In the genomic region with DNA sequence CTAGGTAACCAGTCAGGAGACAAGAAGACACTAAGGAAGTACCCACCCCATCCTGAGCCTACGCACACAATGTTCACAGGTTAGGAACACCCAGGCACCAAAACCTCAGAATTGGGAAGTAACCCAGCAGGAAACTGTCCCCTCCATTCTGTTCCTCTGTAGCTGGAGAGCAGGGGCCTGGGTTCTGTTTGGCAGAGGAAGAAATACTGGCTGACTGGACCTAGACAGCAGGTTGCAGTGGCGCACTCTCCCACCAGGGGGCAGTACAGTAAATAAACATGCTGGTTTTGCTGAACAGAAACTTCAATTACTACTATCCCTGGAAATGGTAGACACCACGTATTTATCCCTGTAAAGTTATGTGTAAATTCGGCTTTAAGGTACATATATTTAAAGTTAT, we compare ENCODE assay signal across 8 mouse cellular contexts. TPM values are rescaled to one million over a fixed set of nuclear protein-coding genes. Genes with fewer than 3 reads are reported as not detected.
DNase-seq lines count a peak whose midpoint lies in the region; ATAC-seq and TF ChIP-seq lines count a peak whose summit lies in the region.

No protein-coding gene starts in this region.

- H3K9me3 ChIP-seq in heart, embryonic 11.5 days (replicated peaks; ENCODE audit: control insufficient read depth, low read length): no peaks in the 10 kb centered on the region

- no peaks in the 10 kb centered on the region for H3K4me1 ChIP-seq in heart, embryonic 11.5 days (ENCODE audit: control insufficient read depth, insufficient read depth, low read length)
- no peaks in the 10 kb centered on the region for H3K4me1 ChIP-seq in cerebellum, adult 2 months (ENCODE audit: control insufficient read depth, insufficient read depth, low read length)

- H3K4me3 ChIP-seq in heart, embryonic 11.5 days (ENCODE audit: low read depth, low read length): no peak overlapping the region
- no peak overlapping the region for H3K4me3 ChIP-seq in cerebellum, adult 2 months (replicated peaks; ENCODE audit: insufficient read depth, low read depth, low read length)

- H3K36me3 ChIP-seq in heart, embryonic 11.5 days (ENCODE audit: control insufficient read depth, insufficient read depth, low read length): no peaks in the 10 kb centered on the region
- H3K36me3 ChIP-seq in splenic B cell, adult 2 months (ENCODE audit: control insufficient read depth, insufficient read depth, low read length, poor library complexity, severe bottlenecking): no peaks in the 10 kb centered on the region

- H3K27me3 ChIP-seq in heart, embryonic 11.5 days (ENCODE audit: control insufficient read depth, insufficient read depth, low read length): peaks cover under 1% of the 10 kb centered on the region; the same call in 1 of the 2 replicates
- no peaks in the 10 kb centered on the region for H3K27me3 ChIP-seq in cerebellum, adult 2 months (ENCODE audit: control insufficient read depth, insufficient read depth, low read length)
- H3K27me3 ChIP-seq in splenic B cell, adult 2 months (ENCODE audit: control insufficient read depth, insufficient read depth, low read length, poor library complexity, severe bottlenecking): no peaks in the 10 kb centered on the region

- no peak for TF ChIP-seq POLR2A in cerebellum, adult 2 months (IDR thresholded peaks at IDR 0.05; ENCODE audit: borderline replicate concordance, insufficient read depth, low read length)

- ATAC-seq in heart, embryonic 11.5 days (replicated peaks; ENCODE audit: insufficient number of reproducible peaks, low FRiP score, low TSS enrichment): no peak

- WGBS in heart, embryonic 11.5 days (ENCODE audit: insufficient replicate concordance): 23% methylated on average over 4 of the region's 4 CpGs
- 27% methylated on average over 4 of the region's 4 CpGs for WGBS in cerebellum, adult 2 months

- no peak overlapping the region for H3K27ac ChIP-seq in heart, embryonic 11.5 days (ENCODE audit: low read depth, low read length)
- no peak overlapping the region for H3K27ac ChIP-seq in cerebellum, adult 2 months (ENCODE audit: insufficient read depth, low read length)

- H3K9ac ChIP-seq in heart, embryonic 11.5 days (ENCODE audit: low read depth, low read length): no peak overlapping the region

- peak; percentile 74 to 90 for DNase-seq in heart, adult 18-20 months
- DNase-seq in ES-CJ7 (ENCODE audit: low read depth, low spot score): peak; percentile 67
- peak; percentile 55 to 73 for DNase-seq in cerebellum, adult 2 months
- DNase-seq in heart, adult 8-10 months (ENCODE audit: low spot score): peak; percentile 79
- DNase-seq in left cerebral cortex, adult 11 months (ENCODE audit: low spot score): peak; percentile 71
- DNase-seq in monocyte, adult 2 months (ENCODE audit: low read depth in 1 of 2, low spot score in 2 of 2): peak; percentile 27 to 74
- DNase-seq in splenic B cell, adult 2 months (ENCODE audit: low read depth, low spot score): peak; percentile 84

- TF ChIP-seq CTCF in cerebellum, adult 2 months (IDR thresholded peaks at IDR 0.05; ENCODE audit: borderline replicate concordance, insufficient read depth, low read depth, low read length): peak; percentile 92

- no peak overlapping the region for H3K4me2 ChIP-seq in heart, embryonic 11.5 days

RNA-seq across cellular contexts. Expression of gene Sh3tc1, which starts 7.1 kb away (rescaled TPM):
- 10 to 100 TPM in 1 of 2 experiments, 1 to 10 TPM in 1; 8.2 to 10.3 TPM for total RNA-seq in heart, adult 18-20 months (2021)
- 4.7 and 8.4 TPM in 2 replicates for polyA plus RNA-seq in heart, embryonic 11.5 days (2014; fragmentation: Nextera tagmentation; extraction: Ambion mirVana)
- 1.2 and 1.7 TPM in 2 replicates for polyA plus RNA-seq in cerebellum, adult 2 months (2012; rRNA removed)
- total RNA-seq in heart, adult 8-10 months (2022): 1 to 10 TPM; 6.5 to 9.1 (median 7.9) TPM

RNA-seq across cellular contexts. Expression of gene Ablim2, which starts 10.8 kb away (rescaled TPM):
- total RNA-seq in heart, adult 18-20 months (2021): 10 to 100 TPM; 21.4 to 24.4 TPM
- polyA plus RNA-seq in heart, embryonic 11.5 days (2014; fragmentation: Nextera tagmentation; extraction: Ambion mirVana): 1.9 and 2.5 TPM in 2 replicates
- polyA plus RNA-seq in cerebellum, adult 2 months (2012; rRNA removed): 89.2 and 99.9 TPM in 2 replicates
- total RNA-seq in heart, adult 8-10 months (2022): 10 to 100 TPM; 18.5 to 28.5 (median 20.9) TPM
